Mouse (Mus musculus): ENCODE measurements around the gene Rufy3.

GRCm38 (mm10) chr5:88540845-88541244 is 24.0 kb upstream of the Rufy3 start:
- TF ChIP-seq CTCF (IDR thresholded peaks at IDR 0.05; ENCODE audit: borderline replicate concordance, control insufficient read depth, extremely low read depth, insufficient read depth, low read length, poor library complexity) (no peak), POLR2A (IDR thresholded peaks at IDR 0.05; ENCODE audit: control insufficient read depth, extremely low read depth, insufficient read depth, low read length, poor library complexity) (no peak)
